In genomic region chr16:20085250-20085905, GRCm38 (mm10) we compare ENCODE assay signal across 32 mouse cellular contexts. TPM values are rescaled to one million over a fixed set of nuclear protein-coding genes. Genes with fewer than 3 reads are reported as not detected.
DNase-seq lines count a peak whose midpoint lies in the region; ATAC-seq lines count a peak whose summit lies in the region.
"Had no signal": no experiment of that assay in that cellular context is flagged by ENCODE, and none has a peak within 500 bp of the region (broad histone marks: within the 10 kb centered on the region; RNA-seq: fewer than 3 reads in every experiment).

No protein-coding gene starts in this region.

- H3K9ac ChIP-seq in heart, embryonic 12.5 days: no peak overlapping the region
- H3K9ac ChIP-seq: heart, embryonic 13.5 days; hindbrain, embryonic 15.5 days; liver, embryonic 13.5 days; midbrain, embryonic 15.5 days had no signal

- H3K4me3 ChIP-seq in heart, embryonic 12.5 days: no peak overlapping the region
- H3K4me3 ChIP-seq: heart, embryonic 13.5 days; hindbrain, embryonic 10.5 days; hindbrain, embryonic 15.5 days; liver, embryonic 13.5 days; midbrain, embryonic 15.5 days had no signal

- H3K4me1 ChIP-seq in heart, embryonic 12.5 days (replicated peaks): no peaks in the 10 kb centered on the region
- H3K4me1 ChIP-seq: heart, embryonic 13.5 days; hindbrain, embryonic 15.5 days; liver, embryonic 13.5 days; midbrain, embryonic 15.5 days had no signal

- 81% methylated on average over 5 of the region's 5 CpGs for WGBS in heart, embryonic 12.5 days

- H3K27ac ChIP-seq in heart, embryonic 12.5 days (ENCODE audit: poor library complexity, severe bottlenecking): no peak overlapping the region
- H3K27ac ChIP-seq: heart, embryonic 13.5 days; hindbrain, embryonic 10.5 days; hindbrain, embryonic 15.5 days; liver, embryonic 13.5 days; midbrain, embryonic 15.5 days; stomach, postnatal 0 days had no signal

- peak; percentile 17 for DNase-seq in lung, postnatal 36 days
- DNase-seq in lung, postnatal 14 days: no peak
- DNase-seq in B cell, adult 2 months: peak; percentile 51 to 54
- DNase-seq in adipocyte (ENCODE audit: low spot score): no peak
- DNase-seq in kidney, postnatal 4 days: no peak
- DNase-seq: adrenal gland, postnatal 36 days; cerebellum, adult 8-10 months; cerebellum, postnatal 25 days; gastrocnemius, postnatal 14 days; heart, adult 18-20 months; heart, postnatal 10 days; kidney, adult 18-20 months; kidney, postnatal 36 days; left cerebral cortex, postnatal 4 days; liver, embryonic 13.5 days; lung, adult 2 months; lung, postnatal 4 days; right cerebral cortex, postnatal 4 days; thymus, adult 18-20 months; thymus, postnatal 25 days had no signal

- H3K27me3 ChIP-seq in heart, embryonic 12.5 days (replicated peaks): no peaks in the 10 kb centered on the region
- H3K27me3 ChIP-seq: heart, embryonic 13.5 days; hindbrain, embryonic 15.5 days; liver, embryonic 13.5 days; midbrain, embryonic 15.5 days; Patski had no signal

- no peaks in the 10 kb centered on the region for H3K36me3 ChIP-seq in heart, embryonic 12.5 days
- H3K36me3 ChIP-seq: G1E; heart, embryonic 13.5 days; hindbrain, embryonic 10.5 days; hindbrain, embryonic 15.5 days; liver, embryonic 13.5 days; midbrain, embryonic 15.5 days had no signal

- H3K4me2 ChIP-seq in heart, embryonic 12.5 days: no peak overlapping the region
- H3K4me2 ChIP-seq: heart, embryonic 13.5 days; hindbrain, embryonic 15.5 days; liver, embryonic 13.5 days; midbrain, embryonic 15.5 days had no signal

- ATAC-seq in common myeloid progenitor, adult 5-6 weeks (replicated peaks; ENCODE audit: low read depth, poor library complexity, severe bottlenecking): peak; percentile 88
- peak; percentile 93 for ATAC-seq in monocyte, adult 5-6 weeks (replicated peaks; ENCODE audit: insufficient number of reproducible peaks, low FRiP score, low TSS enrichment, poor library complexity, severe bottlenecking)
- no peak for ATAC-seq in heart, embryonic 12.5 days (ENCODE audit: insufficient number of reproducible peaks, low FRiP score)
- ATAC-seq: forebrain, embryonic 14.5 days; inflammation-experienced regulatory T-cells, adult 6 months; midbrain, embryonic 15.5 days; Patski had no signal

- H3K9me3 ChIP-seq in heart, embryonic 12.5 days (replicated peaks): 0 out of 2 replicates have a peak, but pooled peaks cover 9% of the 10 kb centered on the region
- H3K9me3 ChIP-seq: G1E; heart, embryonic 13.5 days; hindbrain, embryonic 10.5 days; hindbrain, embryonic 15.5 days; liver, embryonic 13.5 days; midbrain, embryonic 15.5 days had no signal

RNA-seq across cellular contexts. Expression of gene Klhl24, which starts 12.0 kb away (rescaled TPM):
- 116 and 123 TPM in 2 replicates for total RNA-seq in common myeloid progenitor, adult 5-6 weeks (2017)
- total RNA-seq in monocyte, adult 5-6 weeks (2017): 112 to 133 TPM (median 129 TPM) in 3 replicates
- 48.9 and 49.7 TPM in 2 replicates for polyA plus RNA-seq in heart, embryonic 12.5 days (2016; fragmentation: Nextera tagmentation; extraction: Ambion mirVana)

RNA-seq across cellular contexts. Expression of gene Yeats2, which starts 55.5 kb away (rescaled TPM):
- total RNA-seq in common myeloid progenitor, adult 5-6 weeks (2017): 22.7 and 26.2 TPM in 2 replicates
- 17.9 to 31.5 TPM (median 22.6 TPM) in 3 replicates for total RNA-seq in monocyte, adult 5-6 weeks (2017)
- 33.3 and 33.5 TPM in 2 replicates for polyA plus RNA-seq in heart, embryonic 12.5 days (2016; fragmentation: Nextera tagmentation; extraction: Ambion mirVana)

Comparison
In these comparisons a context has a peak if more than half of its experiments do, and no peak if none do; other contexts are left out.
1. DNase-seq: peak in lung, postnatal 36 days (single experiment) and B cell, adult 2 months (2 of 2); none in lung, postnatal 14 days (single experiment), adipocyte (single experiment) and kidney, postnatal 4 days (0 of 2).